Mouse (Mus musculus): Measurements from ENCODE around the gene Car7.

- TF ChIP-seq CTCF (IDR thresholded peaks at IDR 0.05; ENCODE audit: borderline replicate concordance, extremely low read depth, insufficient read depth, insufficient read length) (no peak), POLR2A (IDR thresholded peaks at IDR 0.05; ENCODE audit: borderline replicate concordance, extremely low read depth, insufficient read depth, insufficient read length, poor library complexity, severe bottlenecking) (no peak)
Observed at GRCm38 (mm10) chr8:104560731-104561130, 26.2 kb downstream of the Car7 start.
